Mouse (Mus musculus) hindbrain, embryonic 11.5 days (tissue): ENCODE measurements at regions not wholly inside any gene's neighbourhood (a gene's known extent, or its start where the extent isn't known, plus 50 kb on each side); places are given as distances from the start of the nearest gene placed in this dataset.
"Not testable (repeated sequence)": the region's sequence is repeated elsewhere in the genome, so short reads cannot be mapped to it uniquely, and the experiment has no call there.

Experiments used
- ATAC-seq: fragments of 200-750 bp; cut with Nextera tagmentation; 2 replicates; pipeline ENCODE4 v1.8.0; 2017; ENCODE audit warnings: mild to moderate bottlenecking, moderate TSS enrichment, moderate library complexity; ENCODE audit not compliant: low FRiP score
- DNase-seq: peaks from one replicate; pipeline ENCODE4 v3.0.0-alpha.2; 2015; ENCODE audit warnings: low spot score
- H3K27ac ChIP-seq: fragments of 300-500 bp; sonication (generic); 2 replicates; pipeline ENCODE4 v1.5.1; 2014; ENCODE audit warnings: mild to moderate bottlenecking, low read depth, low read length
- H3K27me3 ChIP-seq: fragments of 300-500 bp; sonication (generic); 2 replicates; pipeline ENCODE4 v1.6.1; 2014; ENCODE audit warnings: mild to moderate bottlenecking, low read length, moderate library complexity, mixed read lengths; ENCODE audit not compliant: control insufficient read depth, insufficient read depth
- H3K36me3 ChIP-seq: fragments of 300-500 bp; sonication (generic); 2 replicates; pipeline ENCODE4 v1.6.1; 2014; ENCODE audit warnings: mild to moderate bottlenecking, low read length, moderate library complexity, mixed read lengths; ENCODE audit not compliant: control insufficient read depth, insufficient read depth
- H3K4me1 ChIP-seq: fragments of 300-500 bp; sonication (generic); replicated peaks from 2 replicates; pipeline ENCODE4 v1.6.1; 2014; ENCODE audit warnings: low read length, mixed read lengths; ENCODE audit not compliant: control insufficient read depth, insufficient read depth
- H3K4me2 ChIP-seq: fragments of 300-500 bp; sonication (generic); replicated peaks from 2 replicates; pipeline ENCODE4 v1.6.1; 2014; ENCODE audit warnings: mild to moderate bottlenecking, low read depth, low read length
- H3K4me3 ChIP-seq: fragments of 300-500 bp; sonication (generic); 2 replicates; pipeline ENCODE4 v1.5.1; 2014; ENCODE audit warnings: low read depth, low read length
- H3K9ac ChIP-seq: fragments of 300-500 bp; sonication (generic); 2 replicates; pipeline ENCODE4 v1.6.1; 2014; ENCODE audit warnings: low read depth, low read length
- H3K9me3 ChIP-seq: fragments of 300-500 bp; sonication (generic); 2 replicates; pipeline ENCODE4 v1.6.1; 2016; ENCODE audit warnings: low read length; ENCODE audit not compliant: control insufficient read depth
- WGBS: fragments of 180-500 bp; shearing (Covaris S2); extraction: QIAGEN DNeasy Blood & Tissue Kit; methylation state at CpG from one replicate; pipeline ENCODE4 v1.1.7; 2014; 5-methylcytosine and 5-hydroxymethylcytosine counted together

- H3K4me3 ChIP-seq, H3K9me3 ChIP-seq, ATAC-seq, H3K27me3 ChIP-seq, H3K9ac ChIP-seq, H3K27ac ChIP-seq, DNase-seq, H3K4me1 ChIP-seq, H3K4me2 ChIP-seq, H3K36me3 ChIP-seq: not testable (repeated sequence)
- 90% methylated on average over 2 of the region's 3 CpGs for WGBS
These were observed 77.5 kb downstream of the Gm15319 start for GRCm38 (mm10) chr8:20285523-20285922.

- not testable (repeated sequence) for H3K9ac ChIP-seq, ATAC-seq, H3K36me3 ChIP-seq, H3K4me2 ChIP-seq, H3K4me3 ChIP-seq, H3K27ac ChIP-seq, H3K4me1 ChIP-seq, H3K27me3 ChIP-seq, H3K9me3 ChIP-seq, DNase-seq
- WGBS, result 87% methylated on average over 3 of the region's 6 CpGs
These were observed 78.2 kb downstream of the Gm15319 start for GRCm38 (mm10) chr8:20284856-20285255.

- not testable (repeated sequence) for ATAC-seq, H3K9ac ChIP-seq, H3K27me3 ChIP-seq, H3K9me3 ChIP-seq, DNase-seq, H3K4me1 ChIP-seq, H3K4me2 ChIP-seq, H3K27ac ChIP-seq, H3K4me3 ChIP-seq, H3K36me3 ChIP-seq
- WGBS, result 71% methylated on average over 1 of the region's 3 CpGs
These were observed 79.9 kb downstream of the Gm15319 start for GRCm38 (mm10) chr8:20283141-20283540.

- WGBS, result 98% methylated on average over 14 of the region's 14 CpGs
- not testable (repeated sequence) for H3K27me3 ChIP-seq, H3K27ac ChIP-seq, H3K4me3 ChIP-seq, H3K4me2 ChIP-seq, DNase-seq, H3K4me1 ChIP-seq, H3K9me3 ChIP-seq, ATAC-seq, H3K36me3 ChIP-seq, H3K9ac ChIP-seq
These were observed 81.7 kb downstream of the Gm15319 start for GRCm38 (mm10) chr8:20281201-20281887.

- H3K27ac ChIP-seq, H3K4me1 ChIP-seq, DNase-seq, H3K9ac ChIP-seq, H3K4me2 ChIP-seq, ATAC-seq, H3K4me3 ChIP-seq, H3K9me3 ChIP-seq, H3K36me3 ChIP-seq, H3K27me3 ChIP-seq: not testable (repeated sequence)
- no CpG with 5 or more reads among the region's 1 CpGs for WGBS
These were observed 85.3 kb downstream of the Gm15319 start for GRCm38 (mm10) chr8:20277701-20278100.

- ATAC-seq, H3K9me3 ChIP-seq, H3K27me3 ChIP-seq, DNase-seq, H3K4me3 ChIP-seq, H3K27ac ChIP-seq, H3K4me2 ChIP-seq, H3K36me3 ChIP-seq, H3K4me1 ChIP-seq, H3K9ac ChIP-seq: not testable (repeated sequence)
- WGBS, result 81% methylated on average over 1 of the region's 1 CpGs
These were observed 86.3 kb downstream of the Gm15319 start for GRCm38 (mm10) chr8:20276661-20277060.

GRCm38 (mm10) chr8:20273844-20274243, 89.2 kb downstream of the Gm15319 start:
- not testable (repeated sequence) for H3K9me3 ChIP-seq, H3K36me3 ChIP-seq, H3K4me3 ChIP-seq, H3K27me3 ChIP-seq, DNase-seq, H3K27ac ChIP-seq, H3K4me1 ChIP-seq, ATAC-seq, H3K9ac ChIP-seq, H3K4me2 ChIP-seq
- 86% methylated on average over 4 of the region's 5 CpGs for WGBS

GRCm38 (mm10) chr8:20267520-20268127, 95.4 kb downstream of the Gm15319 start:
- not testable (repeated sequence) for H3K4me3 ChIP-seq, H3K36me3 ChIP-seq, ATAC-seq, H3K27ac ChIP-seq, H3K4me2 ChIP-seq, H3K27me3 ChIP-seq, H3K4me1 ChIP-seq, H3K9ac ChIP-seq, DNase-seq, H3K9me3 ChIP-seq
- 91% methylated on average over 9 of the region's 14 CpGs for WGBS

- not testable (repeated sequence) for H3K27me3 ChIP-seq, ATAC-seq, H3K4me3 ChIP-seq, H3K4me1 ChIP-seq, H3K27ac ChIP-seq, H3K9me3 ChIP-seq, H3K4me2 ChIP-seq, DNase-seq, H3K9ac ChIP-seq, H3K36me3 ChIP-seq
- WGBS, result 89% methylated on average over 3 of the region's 3 CpGs
These were observed 96.2 kb downstream of the Gm15319 start for GRCm38 (mm10) chr8:20266776-20267175.
